Mouse (Mus musculus): Measurements from ENCODE around the gene Abcb5. TPM values are rescaled to one million over a fixed set of nuclear protein-coding genes. Genes with fewer than 3 reads are reported as not detected.

Abcb5 gene
- polyA plus RNA-seq, 1 experiment from 2014 or later = 0.04 TPM

DNA sequence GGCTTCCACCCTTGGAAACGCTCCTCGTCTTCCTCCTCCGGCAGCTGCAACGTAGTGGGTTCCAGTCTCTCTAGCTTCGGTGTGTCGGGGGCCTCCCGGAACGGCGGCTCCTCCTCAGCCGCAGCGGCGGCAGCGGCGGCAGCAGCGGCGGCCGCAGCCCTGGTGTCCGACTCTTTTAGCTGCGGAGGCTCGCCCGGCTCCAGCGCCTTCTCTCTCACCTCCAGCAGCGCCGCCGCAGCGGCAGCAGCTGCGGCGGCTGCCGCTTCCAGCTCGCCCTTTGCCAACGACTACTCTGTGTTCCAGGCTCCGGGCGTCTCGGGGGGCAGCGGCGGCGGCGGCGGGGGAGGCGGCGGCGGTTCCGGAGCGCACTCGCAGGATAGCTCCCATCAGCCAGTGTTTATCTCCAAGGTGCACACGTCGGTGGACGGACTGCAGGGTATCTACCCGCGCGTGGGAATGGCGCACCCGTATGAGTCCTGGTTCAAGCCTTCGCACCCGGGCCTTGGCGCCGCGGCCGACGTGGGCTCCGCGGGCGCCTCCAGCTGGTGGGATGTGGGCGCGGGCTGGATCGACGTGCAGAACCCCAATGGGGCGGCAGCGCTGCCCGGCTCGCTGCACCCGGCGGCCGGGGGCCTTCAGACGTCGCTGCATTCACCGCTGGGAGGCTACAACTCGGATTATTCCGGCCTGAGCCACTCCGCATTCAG, 117.6 kb downstream of the Abcb5 start:
- DNase-seq (ENCODE audit: low spot score) = no peak

DNA sequence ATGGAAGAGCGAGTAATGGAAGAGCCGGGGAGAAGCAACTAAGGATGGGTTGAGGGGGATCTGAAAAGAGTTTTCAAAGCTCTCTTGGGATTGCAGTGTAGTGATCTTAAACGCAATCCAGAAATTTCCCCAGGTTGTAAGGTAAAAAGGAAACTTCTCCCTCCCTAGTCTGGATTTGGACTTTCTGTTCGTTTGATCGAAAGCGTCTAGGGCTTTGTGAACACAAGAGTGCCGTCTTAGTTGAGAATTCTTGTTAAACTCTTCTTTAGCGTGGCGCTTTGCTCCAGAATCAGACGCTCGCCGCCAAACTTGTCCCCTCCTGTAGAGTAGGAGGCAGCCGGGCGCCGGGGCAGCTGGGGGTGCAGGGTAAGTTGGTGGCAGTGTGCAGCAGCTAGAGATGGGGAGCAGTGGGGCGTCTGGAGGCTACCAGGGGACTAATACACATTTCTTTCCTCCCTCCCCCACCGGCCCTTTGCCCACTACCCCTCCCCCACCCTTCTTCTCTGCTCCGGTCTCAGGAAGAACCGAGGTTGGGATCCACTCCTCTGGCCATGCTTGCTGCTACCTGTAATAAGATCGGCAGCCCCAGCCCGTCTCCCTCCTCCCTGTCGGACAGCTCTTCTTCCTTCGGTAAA, 118.2 kb downstream of the Abcb5 start:
- DNase-seq (ENCODE audit: low spot score) = no peak

DNA sequence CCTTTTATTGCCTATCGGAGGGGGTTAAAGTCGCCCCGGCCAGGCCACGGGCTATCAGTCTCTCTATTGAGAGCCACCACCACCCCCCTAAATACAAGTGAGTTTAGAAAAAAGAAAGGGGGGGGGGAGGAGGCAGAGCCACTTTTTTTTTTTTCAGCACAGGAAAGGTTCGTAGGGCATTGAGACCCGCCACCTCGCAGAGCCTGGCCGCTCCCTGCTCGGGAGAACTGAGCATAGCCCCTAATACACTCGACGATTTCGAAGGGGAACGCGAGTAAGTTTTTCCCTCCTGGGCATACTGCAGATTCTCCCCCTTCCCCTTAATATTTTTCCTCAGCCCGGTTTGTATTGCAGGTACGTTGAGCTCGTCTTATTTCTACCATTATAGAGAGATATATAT, 118.8 kb downstream of the Abcb5 start:
- DNase-seq (ENCODE audit: low spot score) = no peak

DNA sequence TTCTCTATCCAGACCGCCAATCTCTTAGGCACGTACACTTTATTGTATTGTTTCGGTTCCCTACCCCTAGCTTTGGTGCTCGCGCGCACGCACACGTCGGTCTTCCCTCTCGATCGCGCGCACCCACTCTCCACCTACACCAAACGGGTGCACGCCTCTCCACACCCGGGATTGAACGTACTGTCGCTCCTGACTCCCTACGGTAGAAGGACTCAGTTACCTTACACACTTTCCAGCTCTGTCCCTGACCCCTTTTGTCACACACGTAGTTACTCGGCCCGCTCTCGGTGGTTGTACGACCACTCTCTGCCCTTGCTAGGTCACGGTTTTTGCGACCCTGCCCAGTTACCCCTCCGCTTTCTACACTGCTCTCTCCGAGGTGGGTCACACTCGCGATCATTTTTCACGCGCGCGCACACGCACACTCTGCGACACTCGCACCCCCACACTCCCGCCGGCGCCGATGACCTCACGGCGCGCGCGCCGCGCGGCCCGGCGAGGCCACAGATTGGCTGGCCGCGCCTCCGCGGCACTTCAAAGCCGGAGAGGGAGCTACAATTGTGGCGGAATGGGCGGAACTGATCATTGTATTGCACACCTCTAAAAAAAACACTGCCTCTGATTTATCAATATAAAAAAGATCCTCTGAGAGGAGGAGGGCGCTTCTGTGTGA, 119.4 kb downstream of the Abcb5 start:
- no peak for DNase-seq (ENCODE audit: low spot score)

DNA sequence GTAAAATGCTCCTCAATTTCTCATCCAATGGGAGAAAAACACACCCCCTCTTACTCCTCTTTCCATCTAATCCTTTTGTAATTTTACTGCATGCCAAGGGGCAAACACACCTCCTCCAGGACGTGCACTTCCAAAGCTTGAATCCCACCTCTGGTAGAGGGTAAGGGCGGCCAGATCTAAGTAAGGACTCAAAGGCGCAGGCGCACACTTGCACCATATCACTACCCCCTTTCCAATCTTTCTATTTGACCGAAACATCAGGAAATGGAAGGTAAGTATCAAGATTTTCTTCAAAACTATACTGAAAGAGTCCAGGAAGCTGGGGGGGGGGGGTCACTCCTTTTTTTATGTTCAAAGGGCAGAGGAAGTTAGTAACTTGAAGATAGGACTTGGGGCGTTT, 120.0 kb downstream of the Abcb5 start, which contains the start of gene Sp8:
Sp8 (plus strand) TSS at position 109 of the 400 bp plus-strand sequence.
- no peak for DNase-seq (ENCODE audit: low spot score)

DNA sequence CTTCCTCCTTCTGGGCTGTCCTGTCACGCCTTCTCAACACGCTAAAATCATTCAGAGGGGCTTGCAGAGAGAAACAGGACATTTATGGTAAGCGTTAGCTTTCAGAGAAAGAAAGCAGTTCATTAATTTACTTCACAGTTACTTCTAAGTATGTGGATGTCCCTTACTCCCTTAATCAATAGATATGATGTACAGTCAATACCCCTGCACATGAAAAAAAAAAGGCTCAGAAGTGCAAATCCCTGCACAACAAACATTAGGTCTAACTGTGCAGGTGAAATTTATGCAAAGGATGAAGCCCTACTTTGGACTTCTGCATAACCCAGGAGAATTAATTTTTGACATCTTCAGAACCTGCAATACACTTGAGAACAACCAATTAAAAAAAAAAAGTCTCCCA, 120.9 kb downstream of the Abcb5 start:
- no peak for DNase-seq (ENCODE audit: low spot score)

DNA sequence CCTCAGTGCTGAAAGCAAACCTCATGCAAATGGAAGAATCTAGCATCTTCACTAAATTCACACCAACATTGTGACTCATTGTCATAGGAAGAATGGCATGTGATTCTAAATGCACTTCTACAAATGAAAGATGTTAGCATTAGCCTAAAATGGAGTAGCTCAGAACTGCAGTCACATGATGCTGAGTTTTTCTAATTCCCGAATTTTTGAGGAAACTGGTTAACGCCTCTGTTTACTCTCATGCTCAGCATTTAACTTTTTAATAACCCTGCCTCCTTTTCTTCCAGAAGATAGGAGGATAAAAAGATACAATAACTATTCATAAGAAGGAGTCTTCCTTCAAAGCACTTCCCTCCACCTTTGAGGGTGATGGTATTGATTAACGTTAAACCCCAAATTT, 121.4 kb downstream of the Abcb5 start:
- no peak for DNase-seq (ENCODE audit: low spot score)

DNA sequence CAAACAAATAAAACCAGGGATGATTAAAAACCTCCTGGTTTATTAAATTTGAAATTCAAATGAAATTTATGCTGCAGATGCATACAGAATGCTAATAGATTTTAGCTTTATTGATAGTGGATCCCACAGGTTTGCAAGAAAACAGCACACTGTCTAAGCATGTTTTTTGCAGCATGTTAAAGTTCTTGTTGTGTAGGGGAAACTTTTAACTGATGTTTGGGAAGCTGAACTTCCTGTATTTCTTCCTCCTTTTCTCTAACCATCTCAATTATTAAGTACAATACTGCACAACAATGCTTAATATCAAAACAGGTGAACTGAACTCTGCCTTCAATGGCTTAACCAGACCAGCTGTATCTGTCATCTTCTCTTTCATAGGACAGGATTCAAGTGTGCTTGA, 122.1 kb downstream of the Abcb5 start:
- DNase-seq (ENCODE audit: low spot score) = no peak

DNA sequence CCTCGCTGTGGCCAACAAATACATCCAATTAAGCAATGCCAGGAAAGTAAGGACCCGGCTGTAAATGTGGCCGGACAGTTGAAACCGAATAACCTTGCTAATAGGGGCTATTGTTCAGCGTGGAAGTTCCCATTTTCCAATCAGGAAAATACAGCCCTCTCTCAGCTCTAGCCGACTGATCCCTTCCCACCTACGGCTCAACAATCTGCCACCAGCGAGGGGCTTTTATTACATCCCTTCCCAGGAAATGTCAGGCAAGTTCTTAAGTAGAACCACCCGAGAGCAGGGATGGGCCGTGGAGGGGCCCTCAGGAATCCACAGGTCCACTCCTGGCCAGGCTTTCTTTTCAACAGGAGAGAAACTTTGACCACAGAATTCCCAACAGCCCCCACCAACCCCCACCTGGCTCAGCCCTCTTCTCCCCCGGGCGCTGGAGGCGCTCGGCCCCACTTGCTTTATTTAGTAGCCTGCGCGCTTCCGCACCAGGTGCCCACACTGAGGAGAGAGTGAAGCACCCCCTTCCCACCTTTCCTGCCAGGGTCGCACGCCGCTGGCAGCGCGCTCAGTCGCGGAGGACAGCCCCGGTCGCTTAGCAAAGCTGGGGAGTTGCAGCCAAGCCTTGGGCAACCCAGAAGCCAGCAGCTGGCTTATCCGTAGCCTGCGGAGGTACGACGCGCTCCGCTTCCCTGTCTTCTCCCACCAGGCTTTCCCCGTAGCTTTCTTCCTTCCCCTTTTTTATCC, 123.4 kb downstream of the Abcb5 start:
- no peak for DNase-seq (ENCODE audit: low spot score)

DNA sequence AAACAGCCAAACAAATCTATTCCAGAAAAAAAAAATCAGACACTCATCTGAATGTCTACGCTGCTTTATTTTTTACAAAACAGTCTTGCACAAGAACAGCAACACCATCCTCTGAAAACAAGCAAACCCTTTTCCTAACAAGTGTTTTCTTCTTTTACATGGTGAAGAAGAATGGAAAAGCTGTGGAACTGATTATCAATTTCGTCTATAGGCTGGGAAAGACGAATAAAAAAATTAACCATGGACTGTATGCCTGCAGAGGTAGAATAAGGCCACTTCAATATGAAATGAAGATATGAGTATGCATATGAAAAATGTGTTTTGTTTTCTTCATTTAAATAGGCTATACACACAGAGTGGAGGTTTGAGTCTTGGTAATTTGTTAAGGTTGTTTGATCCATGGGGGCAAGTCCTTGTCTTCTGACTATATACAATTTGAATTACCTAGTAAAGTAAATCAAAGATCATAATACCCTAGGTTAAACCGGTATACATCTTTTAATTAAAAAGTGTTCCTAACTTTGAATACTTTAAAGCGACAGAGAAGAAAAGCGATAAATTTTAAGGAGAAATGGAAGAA, 124.2 kb downstream of the Abcb5 start:
- no peak for DNase-seq (ENCODE audit: low spot score)

DNA sequence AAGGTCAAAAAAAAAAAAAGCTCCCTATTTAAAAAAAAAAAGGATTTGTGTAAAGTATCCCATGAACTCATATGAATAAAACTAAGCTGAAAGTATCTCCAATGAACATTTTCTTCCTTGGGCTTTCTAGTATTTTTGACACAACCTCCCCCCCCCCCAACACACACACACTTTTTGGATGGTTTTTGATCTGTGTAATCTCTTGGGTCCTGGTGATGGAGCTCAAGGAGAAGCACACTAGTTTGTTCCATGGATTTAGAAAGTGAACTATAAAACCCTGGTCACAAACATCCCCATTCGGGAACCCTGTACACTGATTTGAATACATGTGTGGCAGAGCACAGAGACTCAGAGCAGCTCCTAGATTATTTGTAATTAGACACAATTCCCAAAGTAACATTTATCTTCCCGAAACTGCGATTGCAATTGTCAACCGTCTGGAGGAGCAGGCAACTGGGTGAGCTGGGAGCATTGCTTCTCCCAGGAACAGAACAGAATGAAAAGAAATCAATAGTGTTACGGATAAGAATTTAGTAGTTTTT, 124.8 kb downstream of the Abcb5 start:
- no peak for DNase-seq (ENCODE audit: low spot score)

DNA sequence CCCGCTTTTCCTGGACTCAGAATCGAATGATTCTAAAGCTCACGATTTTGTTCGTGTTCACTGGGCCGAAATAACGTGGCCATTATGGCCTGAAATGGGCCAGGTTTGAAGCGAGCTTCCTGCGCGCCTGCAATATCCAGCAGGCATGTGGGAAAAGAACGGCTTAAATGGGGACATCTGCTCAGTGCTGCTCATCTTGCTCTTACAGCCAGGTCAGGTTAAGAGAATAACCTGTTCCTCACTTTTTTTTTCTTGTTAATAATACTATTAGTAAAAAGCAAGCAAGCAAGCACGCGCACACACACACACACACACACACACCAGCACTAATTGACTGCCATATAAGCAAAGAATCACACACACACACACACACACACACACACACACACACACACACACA, 125.4 kb downstream of the Abcb5 start:
- no peak for DNase-seq (ENCODE audit: low spot score)

DNA sequence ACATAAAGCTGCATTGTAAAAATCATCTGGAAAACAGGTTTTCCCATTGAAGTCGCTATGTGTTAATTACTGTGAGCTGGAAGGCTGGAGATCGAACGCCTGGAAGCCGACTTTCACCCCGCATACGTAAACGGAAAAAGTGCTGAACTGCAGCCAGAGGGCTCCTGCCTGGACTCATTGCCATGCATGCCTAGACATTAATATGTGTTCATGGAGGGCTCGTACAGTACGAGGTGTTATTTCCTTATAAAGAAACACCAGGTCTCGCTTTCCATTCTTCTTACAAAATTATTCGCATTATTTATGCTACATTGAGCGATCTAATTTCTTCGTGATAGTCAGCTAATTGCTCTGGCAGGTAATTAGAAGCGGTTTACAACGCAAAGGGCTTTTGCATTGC, 125.9 kb downstream of the Abcb5 start:
- no peak for DNase-seq (ENCODE audit: low spot score)

DNA sequence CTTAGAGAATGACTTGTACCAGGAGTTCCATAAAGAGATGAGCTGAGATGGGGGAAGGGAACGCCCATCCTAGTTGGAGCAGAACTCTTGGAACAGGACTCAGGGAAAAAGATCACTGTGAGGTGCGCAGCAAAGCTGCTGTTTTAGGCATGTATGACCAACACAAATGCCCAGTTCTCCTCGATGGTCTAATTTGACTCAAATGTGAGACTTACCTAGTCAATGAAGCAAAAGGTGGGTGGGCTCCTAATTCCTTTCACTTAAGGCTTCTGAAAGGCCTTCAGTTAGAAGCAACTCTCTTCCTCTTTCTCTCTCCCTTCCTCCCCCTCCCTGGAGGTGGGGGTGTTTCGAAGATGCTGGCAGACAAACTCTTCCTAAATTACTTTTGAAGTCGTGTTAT, 126.8 kb downstream of the Abcb5 start:
- DNase-seq (ENCODE audit: low spot score) = no peak

DNA sequence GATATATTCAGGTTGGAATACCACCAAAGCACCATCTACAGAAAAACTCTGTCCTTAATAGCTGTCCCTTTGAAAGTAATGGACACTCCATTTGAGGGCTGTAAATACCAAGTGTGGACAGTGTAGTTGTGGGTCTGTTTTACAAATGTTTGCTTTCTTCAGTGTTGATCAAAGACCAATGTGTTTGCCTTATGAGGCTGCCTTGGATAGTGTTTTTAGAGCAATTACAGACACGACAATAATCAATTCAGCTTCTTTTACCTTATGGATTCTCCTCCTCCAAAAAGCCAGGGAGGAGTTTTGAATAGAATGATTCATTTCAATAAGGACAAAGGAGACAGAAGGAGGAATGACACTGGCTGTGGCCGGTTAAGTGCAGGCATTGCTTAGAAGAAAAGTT, 128.0 kb downstream of the Abcb5 start:
- DNase-seq (ENCODE audit: low spot score) = no peak

DNA sequence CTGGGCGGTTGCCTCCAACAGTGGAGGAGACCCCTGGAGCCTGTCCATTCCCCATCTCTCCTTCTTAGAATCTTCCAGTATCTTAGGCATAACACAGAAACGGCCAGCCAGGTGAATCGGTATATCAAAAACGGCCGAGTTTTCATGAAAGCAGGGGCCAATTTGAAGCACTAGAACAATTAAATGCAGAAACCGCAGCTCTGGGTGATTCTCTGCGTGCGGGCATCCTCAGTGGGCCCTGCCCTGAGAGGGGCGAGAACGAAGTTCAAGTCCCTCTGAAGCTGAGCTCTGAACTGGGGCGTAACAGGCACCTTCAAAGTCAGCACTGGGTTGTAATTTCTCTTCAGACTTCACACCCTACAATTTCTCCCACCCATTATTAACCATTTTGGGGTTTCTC, 128.9 kb downstream of the Abcb5 start:
- DNase-seq (ENCODE audit: low spot score) = no peak

DNA sequence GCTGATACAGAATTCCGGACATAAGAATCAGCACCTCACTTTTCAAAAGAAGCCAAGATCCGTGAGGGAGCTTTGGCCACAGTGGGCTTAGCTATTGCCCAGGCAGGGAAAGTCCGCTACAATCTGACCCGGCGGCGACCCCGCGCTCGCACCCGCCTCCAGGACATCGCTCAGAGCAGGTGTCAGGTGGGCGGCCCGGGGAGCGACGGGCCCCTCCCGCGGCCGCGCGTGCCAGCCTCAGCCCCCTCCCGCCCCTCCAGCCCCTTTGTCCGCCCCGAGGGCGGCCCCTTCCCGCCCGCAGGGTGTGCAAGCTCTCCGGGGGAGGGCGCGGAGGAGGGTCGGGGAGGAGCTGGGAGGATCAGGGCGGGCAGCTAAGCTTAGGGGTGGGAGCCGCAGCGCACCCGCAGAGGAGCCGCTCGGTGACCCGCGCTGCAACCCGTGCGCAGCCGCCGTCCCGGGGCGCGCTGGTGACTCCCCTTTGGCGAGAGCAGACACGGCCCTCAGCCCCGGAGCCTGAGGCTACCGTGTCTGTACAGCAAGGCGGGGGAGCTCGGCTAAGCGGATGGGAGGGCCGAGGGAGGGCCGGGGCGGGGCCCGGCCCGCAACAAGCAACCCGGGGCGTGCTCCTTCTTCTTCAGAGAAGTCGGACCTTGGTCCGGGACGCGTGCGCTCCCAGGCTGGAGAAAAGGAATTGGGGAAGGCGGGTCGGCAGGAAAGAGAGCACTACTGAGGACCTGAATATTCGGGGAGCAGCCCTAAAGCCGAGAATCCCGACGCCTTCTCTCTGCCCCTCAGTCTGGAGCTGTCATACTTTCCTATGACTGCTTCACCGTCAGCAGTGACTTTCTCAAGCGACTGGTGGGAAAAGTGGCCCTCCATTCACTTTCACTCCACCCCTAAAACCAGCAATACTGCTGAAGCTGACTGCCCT, 129.5 kb downstream of the Abcb5 start:
- no peak for DNase-seq (ENCODE audit: low spot score)

DNA sequence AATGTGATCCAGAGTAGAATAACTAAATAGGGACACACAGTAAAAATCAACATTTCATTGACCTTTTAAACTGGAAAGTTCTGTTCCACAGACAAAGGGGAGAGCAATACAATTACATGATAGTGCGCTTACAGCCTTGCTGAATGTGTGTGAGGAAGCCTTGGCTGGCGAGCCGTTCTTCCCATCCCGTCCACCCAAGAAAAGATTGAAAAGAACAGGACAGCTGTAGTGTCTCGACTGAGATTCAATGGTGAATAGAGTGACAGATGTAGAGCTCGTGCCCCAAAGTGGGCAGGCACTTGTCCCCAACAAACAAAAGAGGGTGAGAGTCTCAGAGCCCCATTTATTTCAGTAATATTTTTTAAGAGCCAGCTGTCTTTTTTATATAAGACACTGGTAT, 136.3 kb downstream of the Abcb5 start:
- no peak for DNase-seq (ENCODE audit: low spot score)

All from thymus, postnatal 0 days (tissue).